Mouse (Mus musculus): Measurements from ENCODE around the gene Gnai3. TPM values are rescaled to one million over a fixed set of nuclear protein-coding genes. Genes with fewer than 3 reads are reported as not detected.

The Gnai3 gene
- total RNA-seq, 4 experiments from 2014 or later = 137 to 154 (median 149) TPM

DNA sequence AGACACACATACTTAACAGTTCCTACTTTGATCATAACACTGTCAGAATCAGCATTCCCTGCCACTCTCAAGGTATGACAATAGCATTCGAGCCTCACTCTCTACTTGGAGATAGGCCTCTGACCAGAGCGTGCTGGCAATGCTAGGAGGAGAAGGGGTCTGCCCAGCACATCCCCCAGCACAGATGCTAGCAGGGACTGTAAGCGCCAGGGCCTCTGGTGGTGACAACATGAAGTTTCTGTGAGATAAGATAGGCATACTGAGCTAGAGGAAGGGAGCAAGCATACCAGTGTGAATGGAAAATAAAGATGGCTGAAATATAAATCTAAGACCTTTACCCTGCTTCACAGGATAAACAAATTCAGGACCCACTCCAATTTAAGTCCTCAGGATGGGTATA, 40.7 kb downstream of the Gnai3 start:
- no peak for DNase-seq

DNA sequence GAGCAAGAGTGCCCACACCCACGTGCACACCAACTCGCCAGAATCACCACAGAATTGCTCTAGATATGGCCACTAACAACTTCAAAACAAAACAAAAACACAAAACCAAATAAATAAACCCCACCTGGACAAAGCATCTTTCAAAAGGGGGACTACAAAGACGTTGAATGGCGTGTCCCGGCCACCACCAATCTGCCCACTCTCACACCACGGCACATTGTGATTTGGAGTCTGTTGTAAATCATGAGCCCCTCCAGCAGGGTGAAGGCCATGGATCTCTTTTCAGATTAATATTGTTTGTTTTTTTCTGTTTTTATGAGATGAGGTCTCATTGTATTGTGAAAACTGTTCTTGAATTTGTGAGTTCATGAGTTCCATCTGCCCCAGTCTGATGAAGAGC, 43.9 kb downstream of the Gnai3 start:
- no peak for DNase-seq

DNA sequence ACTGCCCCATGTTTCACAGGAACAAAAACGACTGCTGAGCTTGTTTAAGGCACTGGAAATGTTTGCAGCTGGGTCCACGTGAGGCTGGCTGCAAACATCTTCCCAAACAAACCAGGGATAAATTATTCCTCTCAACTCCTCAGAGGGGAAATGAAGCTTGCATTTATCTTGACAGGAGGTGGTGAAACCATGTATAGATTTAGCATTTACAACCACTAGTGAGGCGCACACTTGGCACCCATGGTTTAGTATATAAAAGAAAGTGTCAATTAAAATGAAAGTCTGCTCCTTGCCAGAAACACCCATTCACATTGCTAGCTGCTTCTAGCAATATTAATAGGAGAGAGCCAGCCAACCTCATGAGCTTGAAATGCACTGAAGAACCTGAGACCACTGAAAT, 44.4 kb downstream of the Gnai3 start:
- DNase-seq = no peak

GRCm38 (mm10) chr3:108098316-108098715, 47.6 kb downstream of the Gnai3 start:
- DNase-seq = no peak

- no peak for DNase-seq
These were observed 48.3 kb downstream of the Gnai3 start for GRCm38 (mm10) chr3:108097656-108098055.

- DNase-seq = no peak
These were observed 49.2 kb downstream of the Gnai3 start for GRCm38 (mm10) chr3:108096726-108097125.

DNA sequence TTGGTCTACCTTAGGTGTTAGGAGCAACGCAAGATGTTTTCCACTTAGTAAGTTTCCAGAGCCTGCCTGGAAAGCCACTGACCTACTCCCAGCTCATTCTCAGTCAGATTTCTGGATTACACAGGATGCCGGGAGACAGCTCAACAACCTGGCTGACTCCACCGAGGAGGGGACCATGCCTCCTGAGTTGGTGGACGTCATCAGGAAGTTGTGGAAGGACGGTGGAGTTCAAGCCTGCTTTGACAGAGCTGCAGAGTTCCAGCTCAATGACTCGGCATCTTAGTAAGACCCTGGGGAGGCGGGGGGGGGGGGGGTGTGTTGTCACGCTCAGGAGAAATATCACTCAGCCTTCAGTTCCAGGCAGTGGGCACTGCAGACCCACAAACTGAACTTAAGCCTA, 49.7 kb downstream of the Gnai3 start:
- no peak for DNase-seq

DNA sequence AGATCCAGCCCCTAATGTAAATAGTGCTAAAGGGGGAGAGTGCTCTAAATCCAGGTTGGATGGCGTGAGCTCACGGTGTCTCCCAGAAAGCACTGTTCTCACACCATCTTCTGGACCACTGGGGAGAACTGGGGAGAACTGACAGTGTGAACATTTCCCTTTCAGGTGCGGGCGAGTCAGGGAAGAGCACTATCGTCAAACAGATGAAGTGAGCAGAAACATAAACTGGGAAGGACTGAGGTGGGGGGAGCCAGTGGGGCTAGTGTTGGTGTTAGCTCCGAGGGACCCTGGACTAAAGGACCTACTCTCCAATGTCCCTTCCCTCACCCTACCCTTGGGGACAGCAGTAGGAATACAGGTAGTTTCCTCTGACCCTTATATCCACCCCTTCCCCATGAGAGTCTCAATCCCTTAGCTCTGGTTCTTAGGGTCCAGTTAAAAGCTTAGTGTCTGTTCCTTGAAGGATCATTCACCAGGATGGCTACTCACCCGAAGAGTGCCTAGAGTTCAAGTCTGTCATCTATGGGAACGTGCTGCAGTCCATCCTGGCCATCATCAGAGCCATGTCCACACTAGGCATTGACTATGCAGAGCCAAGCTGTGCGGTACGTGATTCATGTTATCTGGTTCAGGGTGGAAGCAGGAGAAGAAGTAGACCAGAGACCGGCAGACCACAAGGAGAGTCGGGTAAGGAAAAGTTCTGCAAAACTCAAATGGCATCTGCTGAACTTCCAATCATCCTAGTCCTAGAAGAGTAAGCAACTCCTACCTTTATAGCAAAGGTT, 50.8 kb downstream of the Gnai3 start:
- DNase-seq = no peak

DNA sequence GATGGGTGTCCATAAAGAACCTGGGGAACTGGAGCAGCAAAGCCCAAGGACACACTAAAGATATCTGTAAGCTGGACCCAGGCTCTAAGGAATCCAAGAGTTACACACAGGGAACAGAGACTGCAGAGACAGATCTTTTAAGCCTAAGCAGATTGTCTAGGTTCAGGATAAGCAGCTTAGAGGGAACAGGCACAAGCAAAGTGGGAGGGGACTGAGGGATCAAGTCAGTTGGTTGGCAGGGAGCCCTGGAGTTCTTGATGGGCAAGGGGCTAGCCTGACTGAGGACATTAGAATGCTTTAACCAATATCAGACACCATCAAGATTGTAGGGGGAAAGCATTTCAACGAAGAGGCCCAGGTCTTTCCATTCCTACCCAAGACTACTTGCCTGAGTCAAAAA, 51.8 kb downstream of the Gnai3 start:
- no peak for DNase-seq

- peak; percentile 85 for DNase-seq
These were observed 52.6 kb downstream of the Gnai3 start for GRCm38 (mm10) chr3:108093306-108093705.

DNA sequence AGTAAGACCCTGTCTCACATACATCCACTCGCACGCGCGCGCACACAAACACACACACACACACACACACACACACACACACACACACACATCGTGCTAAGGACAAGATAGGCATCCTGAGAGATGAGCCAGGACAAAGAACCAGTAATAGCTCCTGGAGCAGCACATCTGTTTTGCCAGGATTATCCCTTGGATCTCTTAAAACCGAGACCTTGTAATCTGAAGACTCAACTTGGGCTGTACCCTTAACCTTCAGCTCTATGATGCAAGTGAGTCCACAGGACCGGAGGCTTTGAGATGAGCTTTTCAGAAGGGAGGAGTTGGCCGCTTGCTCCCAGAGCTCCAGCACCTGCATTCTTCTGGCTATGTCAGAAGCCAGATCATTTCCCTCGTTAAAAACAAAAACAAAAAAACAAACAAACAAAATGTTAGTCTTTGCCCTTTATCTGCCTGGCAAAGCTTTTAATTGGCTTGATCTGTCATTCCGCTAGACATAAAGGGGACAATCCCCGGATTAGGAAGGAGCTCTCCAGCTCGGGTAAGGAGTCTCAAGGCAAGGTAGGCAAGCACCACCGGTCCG, 53.3 kb downstream of the Gnai3 start, which contains the start of gene Gnat2:
Gene Gnat2 (plus strand): TSS at position 254 of the 580 bp plus-strand sequence.
- no peak for DNase-seq

DNA sequence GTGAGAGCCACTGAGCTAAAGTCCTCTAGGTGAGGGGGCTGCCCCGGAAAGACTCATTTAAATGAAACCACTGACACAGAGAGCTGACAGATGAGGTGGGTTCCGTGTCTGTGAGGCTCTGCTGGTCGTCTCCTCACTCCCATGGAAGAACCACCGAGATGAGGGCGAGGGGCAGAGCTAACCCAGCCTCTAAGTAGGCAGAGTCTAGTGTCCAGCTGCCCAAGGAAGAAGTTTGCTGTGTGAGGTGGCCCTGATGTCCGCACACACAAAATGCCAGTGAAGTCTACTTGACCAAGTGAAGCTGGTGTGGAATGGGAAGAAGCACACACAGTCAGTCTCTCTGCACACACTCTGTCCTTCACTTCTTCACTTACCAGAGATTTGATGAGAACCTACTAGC, 53.9 kb downstream of the Gnai3 start:
- no peak for DNase-seq

DNA sequence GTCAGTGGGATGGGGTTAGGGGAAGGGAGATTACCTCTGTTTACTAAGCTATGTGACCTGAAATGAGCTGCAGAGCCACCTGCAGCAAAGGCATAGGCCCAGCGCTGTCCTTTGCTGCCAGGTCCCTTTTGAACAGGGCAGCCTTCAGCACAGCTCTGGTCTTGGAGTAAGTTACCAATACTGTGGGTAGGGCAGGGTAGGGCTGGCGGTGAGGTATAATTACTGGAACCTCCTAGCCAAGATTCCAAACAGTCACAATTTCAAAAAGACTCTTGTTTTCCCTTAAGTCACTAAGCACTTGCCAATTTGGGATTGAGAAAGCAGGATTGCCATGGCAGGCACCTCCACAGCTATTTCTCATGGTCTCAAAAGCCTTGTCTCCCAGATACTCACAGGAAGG, 55.4 kb downstream of the Gnai3 start:
- DNase-seq = no peak

- no peak for DNase-seq
These were observed 56.0 kb downstream of the Gnai3 start for GRCm38 (mm10) chr3:108089916-108090315.

- DNase-seq = no peak
These were observed 57.0 kb downstream of the Gnai3 start for GRCm38 (mm10) chr3:108088842-108089380.

GRCm38 (mm10) chr3:108087329-108087728, 58.6 kb downstream of the Gnai3 start:
- DNase-seq = no peak

GRCm38 (mm10) chr3:108086470-108086979, 59.4 kb downstream of the Gnai3 start, which contains the start of gene Ampd2:
Gene Ampd2 (minus strand): TSS chr3:108086651.
- peak; percentile 91 for DNase-seq

GRCm38 (mm10) chr3:108085721-108086469, 60.1 kb downstream of the Gnai3 start:
- peak; percentile 91 for DNase-seq

GRCm38 (mm10) chr3:108085281-108085720, 60.6 kb downstream of the Gnai3 start:
- peak; percentile 97 for DNase-seq

GRCm38 (mm10) chr3:108084767-108085270, 61.1 kb downstream of the Gnai3 start:
- DNase-seq = no peak

DNA sequence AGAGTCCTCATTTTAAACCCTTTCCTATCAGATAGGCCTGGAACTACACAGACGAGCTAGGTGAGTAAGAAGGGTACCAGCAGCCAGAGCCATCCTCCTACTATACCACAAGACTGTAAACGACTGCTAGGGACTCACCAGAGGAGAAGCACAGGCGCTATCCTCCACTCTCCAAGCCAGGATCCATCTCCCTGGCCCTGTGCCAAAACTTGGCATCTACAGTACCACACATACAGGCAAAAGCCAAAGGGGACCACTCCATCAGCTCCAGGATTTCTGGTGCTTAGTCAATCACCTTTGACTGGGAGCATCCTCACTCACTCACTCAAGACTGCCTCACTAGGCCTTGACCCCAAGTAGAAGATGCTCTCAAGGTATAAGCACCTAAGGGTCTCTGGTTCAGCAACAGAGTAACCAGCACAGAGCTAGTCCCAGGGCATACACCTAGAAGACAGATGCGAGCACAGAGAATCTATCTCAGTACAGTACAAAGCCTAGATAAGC, 62.0 kb downstream of the Gnai3 start:
- DNase-seq = no peak

GRCm38 (mm10) chr3:108083161-108083560, 62.8 kb downstream of the Gnai3 start:
- no peak for DNase-seq

Data from adrenal gland, adult 8-10 months (tissue).